Mouse (Mus musculus): Measurements from ENCODE around the gene Gm10563. TPM values are rescaled to one million over a fixed set of nuclear protein-coding genes. Genes with fewer than 3 reads are reported as not detected.

The Gm10563 gene
- polyA plus RNA-seq, 1 experiment from 2014 or later = not detected

DNA sequence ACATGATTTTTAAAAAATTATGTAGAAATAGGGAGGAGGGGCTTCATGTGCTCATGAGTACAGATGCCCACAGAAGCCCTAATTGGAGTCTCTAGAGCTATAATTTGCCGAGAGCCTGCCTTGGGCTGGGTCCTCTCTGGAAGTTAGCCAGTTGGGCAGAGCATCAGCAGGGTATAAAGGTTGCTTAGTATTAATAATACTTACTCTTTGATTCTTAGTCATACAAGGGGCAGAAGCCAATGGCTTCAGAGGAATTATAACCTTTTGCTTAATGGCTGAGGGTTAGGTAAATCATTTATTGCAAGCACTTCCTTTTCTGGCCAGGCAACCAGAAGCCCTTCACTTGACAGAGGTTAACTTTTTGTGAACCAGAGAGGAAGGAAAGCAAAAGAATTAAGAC is 1.7 kb downstream of the Gm10563 start:
- no peak overlapping the region for H3K4me3 ChIP-seq (ENCODE audit: low read depth, low read length)
- H3K9me3 ChIP-seq (replicated peaks; ENCODE audit: control insufficient read depth, low read length) = no peaks in the 10 kb centered on the region
- no peaks in the 10 kb centered on the region for H3K4me1 ChIP-seq (ENCODE audit: control insufficient read depth, insufficient read depth, low read length)
- peaks cover 50% of the 10 kb centered on the region for H3K36me3 ChIP-seq (ENCODE audit: control insufficient read depth, insufficient read depth, low read length)
- WGBS (ENCODE audit: insufficient replicate concordance) = 100% methylated on average over 1 of the region's 1 CpGs
- ATAC-seq (replicated peaks; ENCODE audit: insufficient number of reproducible peaks, low FRiP score, low TSS enrichment) = no peak
- no peak overlapping the region for H3K27ac ChIP-seq (ENCODE audit: low read depth, low read length)
- H3K4me2 ChIP-seq = no peak overlapping the region
- no peaks in the 10 kb centered on the region for H3K27me3 ChIP-seq (ENCODE audit: control insufficient read depth, insufficient read depth, low read length)
- H3K9ac ChIP-seq (ENCODE audit: low read depth, low read length) = no peak overlapping the region

DNA sequence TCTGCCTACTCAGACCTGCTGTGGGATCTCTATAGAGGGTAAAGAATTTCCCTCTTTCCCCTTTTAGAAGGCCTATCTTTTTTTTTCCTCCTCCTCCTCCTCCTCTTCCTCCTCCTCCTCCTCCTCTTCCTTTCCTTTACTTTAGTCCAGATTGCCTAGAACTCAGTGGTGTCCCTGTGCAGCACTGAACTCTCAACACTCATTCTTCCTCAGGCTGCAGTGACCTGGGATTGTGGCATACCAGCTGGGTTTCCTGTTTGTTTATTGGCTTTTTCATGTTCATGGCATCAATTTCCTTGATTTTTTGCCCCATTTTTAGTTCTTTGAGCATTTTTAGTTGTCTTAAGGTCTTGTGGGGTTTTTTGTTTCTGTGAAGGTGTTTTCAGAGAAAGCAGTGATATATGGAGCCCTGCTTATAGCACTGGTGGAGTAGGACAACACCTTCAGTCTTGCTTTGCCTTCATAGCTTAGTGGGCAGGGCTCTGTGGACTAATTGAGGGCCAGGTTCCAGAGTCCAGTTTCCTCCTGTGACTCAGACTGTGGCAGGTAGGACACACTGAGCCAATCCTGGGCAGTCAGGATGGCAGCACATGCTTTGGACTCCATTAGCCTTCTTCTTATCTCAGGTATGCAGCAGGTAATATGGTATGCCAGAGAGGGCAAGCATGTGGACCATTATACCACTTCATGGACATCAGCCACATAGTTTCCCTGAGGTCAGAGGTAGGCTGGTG is 9.3 kb downstream of the Gm10563 start:
- H3K27ac ChIP-seq (ENCODE audit: low read depth, low read length) = no peak overlapping the region
- no peak for ATAC-seq (replicated peaks; ENCODE audit: insufficient number of reproducible peaks, low FRiP score, low TSS enrichment)
- H3K4me3 ChIP-seq (ENCODE audit: low read depth, low read length) = no peak overlapping the region
- no peaks in the 10 kb centered on the region for H3K9me3 ChIP-seq (replicated peaks; ENCODE audit: control insufficient read depth, low read length)
- peaks cover 37% of the 10 kb centered on the region for H3K36me3 ChIP-seq (ENCODE audit: control insufficient read depth, insufficient read depth, low read length)
- no peaks in the 10 kb centered on the region for H3K27me3 ChIP-seq (ENCODE audit: control insufficient read depth, insufficient read depth, low read length)
- H3K4me1 ChIP-seq (ENCODE audit: control insufficient read depth, insufficient read depth, low read length) = no peaks in the 10 kb centered on the region
- H3K4me2 ChIP-seq = no peak overlapping the region
- no peak overlapping the region for H3K9ac ChIP-seq (ENCODE audit: low read depth, low read length)

GRCm38 (mm10) chr4:155630267-155630666 is 14.9 kb downstream of the Gm10563 start:
- WGBS (ENCODE audit: insufficient replicate concordance) = 82% methylated on average over 6 of the region's 6 CpGs
- Histone ChIP-seq H3K27ac (ENCODE audit: low read depth, low read length) (no peak overlapping the region), H3K9me3 (replicated peaks; ENCODE audit: control insufficient read depth, low read length) (no peaks in the 10 kb centered on the region), H3K4me1 (ENCODE audit: control insufficient read depth, insufficient read depth, low read length) (no peaks in the 10 kb centered on the region), H3K4me3 (ENCODE audit: low read depth, low read length) (no peak overlapping the region), H3K27me3 (ENCODE audit: control insufficient read depth, insufficient read depth, low read length) (no peaks in the 10 kb centered on the region), H3K9ac (ENCODE audit: low read depth, low read length) (no peak overlapping the region), H3K36me3 (ENCODE audit: control insufficient read depth, insufficient read depth, low read length) (peaks cover 27% of the 10 kb centered on the region), H3K4me2 (no peak overlapping the region)
- no peak for ATAC-seq (replicated peaks; ENCODE audit: insufficient number of reproducible peaks, low FRiP score, low TSS enrichment)

- WGBS (ENCODE audit: insufficient replicate concordance) = under 1% methylated on average over 84 of the region's 84 CpGs
- H3K4me3 ChIP-seq (ENCODE audit: low read depth, low read length) = peak within 1 kb of the TSS; percentile 91
- 0 out of 2 replicates have a peak, but pooled peaks cover 2% of the 10 kb centered on the region for H3K36me3 ChIP-seq (ENCODE audit: control insufficient read depth, insufficient read depth, low read length)
- H3K9me3 ChIP-seq (replicated peaks; ENCODE audit: control insufficient read depth, low read length) = no peaks in the 10 kb centered on the region
- peaks cover 3% of the 10 kb centered on the region; the same call in 1 of the 2 replicates for H3K4me1 ChIP-seq (ENCODE audit: control insufficient read depth, insufficient read depth, low read length)
- H3K9ac ChIP-seq (ENCODE audit: low read depth, low read length) = peak within 1 kb of the TSS; percentile 84
- H3K27ac ChIP-seq (ENCODE audit: low read depth, low read length) = peak within 1 kb of the TSS; percentile 93
- peak; percentile 98 for ATAC-seq (replicated peaks; ENCODE audit: insufficient number of reproducible peaks, low FRiP score, low TSS enrichment)
- no peaks in the 10 kb centered on the region for H3K27me3 ChIP-seq (ENCODE audit: control insufficient read depth, insufficient read depth, low read length)
- peak within 1 kb of the TSS; percentile 78 for H3K4me2 ChIP-seq
These were observed 20.6 kb downstream of the Gm10563 start, which contains the start of gene Cdk11b for GRCm38 (mm10) chr4:155624338-155625291. TSS of gene Cdk11b (plus strand) at chr4:155624854.

- no peak overlapping the region for H3K4me2 ChIP-seq
- no peaks in the 10 kb centered on the region for H3K9me3 ChIP-seq (replicated peaks; ENCODE audit: control insufficient read depth, low read length)
- ATAC-seq (replicated peaks; ENCODE audit: insufficient number of reproducible peaks, low FRiP score, low TSS enrichment) = no peak
- H3K4me1 ChIP-seq (ENCODE audit: control insufficient read depth, insufficient read depth, low read length) = no peaks in the 10 kb centered on the region
- 86% methylated on average over 5 of the region's 5 CpGs for WGBS (ENCODE audit: insufficient replicate concordance)
- no peak overlapping the region for H3K4me3 ChIP-seq (ENCODE audit: low read depth, low read length)
- H3K9ac ChIP-seq (ENCODE audit: low read depth, low read length) = no peak overlapping the region
- H3K36me3 ChIP-seq (ENCODE audit: control insufficient read depth, insufficient read depth, low read length) = peaks cover 15% of the 10 kb centered on the region
- H3K27me3 ChIP-seq (ENCODE audit: control insufficient read depth, insufficient read depth, low read length) = no peaks in the 10 kb centered on the region
- no peak overlapping the region for H3K27ac ChIP-seq (ENCODE audit: low read depth, low read length)
These were observed 26.9 kb downstream of the Gm10563 start for GRCm38 (mm10) chr4:155618321-155618720.

GRCm38 (mm10) chr4:155613264-155613663 is 31.9 kb downstream of the Gm10563 start:
- H3K36me3 ChIP-seq (ENCODE audit: control insufficient read depth, insufficient read depth, low read length) = peaks cover 31% of the 10 kb centered on the region
- H3K4me3 ChIP-seq (ENCODE audit: low read depth, low read length) = no peak overlapping the region
- no peaks in the 10 kb centered on the region for H3K4me1 ChIP-seq (ENCODE audit: control insufficient read depth, insufficient read depth, low read length)
- no peaks in the 10 kb centered on the region for H3K9me3 ChIP-seq (replicated peaks; ENCODE audit: control insufficient read depth, low read length)
- H3K27ac ChIP-seq (ENCODE audit: low read depth, low read length) = no peak overlapping the region
- WGBS (ENCODE audit: insufficient replicate concordance) = 92% methylated on average over 3 of the region's 3 CpGs
- no peak overlapping the region for H3K4me2 ChIP-seq
- ATAC-seq (replicated peaks; ENCODE audit: insufficient number of reproducible peaks, low FRiP score, low TSS enrichment) = no peak
- no peaks in the 10 kb centered on the region for H3K27me3 ChIP-seq (ENCODE audit: control insufficient read depth, insufficient read depth, low read length)
- no peak overlapping the region for H3K9ac ChIP-seq (ENCODE audit: low read depth, low read length)

DNA sequence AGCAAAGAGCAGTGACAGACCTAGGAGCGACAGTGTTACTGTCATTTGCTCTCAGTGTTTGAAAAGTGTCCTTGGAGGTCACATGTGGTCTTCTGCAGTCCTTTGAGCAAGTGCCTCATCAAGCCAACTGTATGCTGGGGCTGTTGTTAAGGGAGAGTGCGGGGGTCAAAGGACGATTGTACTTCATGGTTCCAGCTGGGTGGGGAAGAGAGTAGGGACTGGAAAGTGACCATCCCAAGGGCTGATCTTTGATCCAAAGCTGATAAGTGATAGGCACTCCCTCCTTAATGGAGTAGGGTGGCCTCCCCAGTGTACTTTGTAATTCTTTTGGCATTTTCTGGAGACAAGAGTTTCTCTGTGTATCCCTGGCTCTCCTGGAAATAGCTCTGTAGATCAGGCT is 33.3 kb downstream of the Gm10563 start:
- peaks cover 31% of the 10 kb centered on the region for H3K36me3 ChIP-seq (ENCODE audit: control insufficient read depth, insufficient read depth, low read length)
- ATAC-seq (replicated peaks; ENCODE audit: insufficient number of reproducible peaks, low FRiP score, low TSS enrichment) = no peak
- H3K27me3 ChIP-seq (ENCODE audit: control insufficient read depth, insufficient read depth, low read length) = no peaks in the 10 kb centered on the region
- no peak overlapping the region for H3K4me3 ChIP-seq (ENCODE audit: low read depth, low read length)
- H3K9me3 ChIP-seq (replicated peaks; ENCODE audit: control insufficient read depth, low read length) = no peaks in the 10 kb centered on the region
- 80% methylated on average over 3 of the region's 3 CpGs for WGBS (ENCODE audit: insufficient replicate concordance)
- H3K4me2 ChIP-seq = no peak overlapping the region
- H3K9ac ChIP-seq (ENCODE audit: low read depth, low read length) = no peak overlapping the region
- no peaks in the 10 kb centered on the region for H3K4me1 ChIP-seq (ENCODE audit: control insufficient read depth, insufficient read depth, low read length)
- H3K27ac ChIP-seq (ENCODE audit: low read depth, low read length) = no peak overlapping the region

DNA sequence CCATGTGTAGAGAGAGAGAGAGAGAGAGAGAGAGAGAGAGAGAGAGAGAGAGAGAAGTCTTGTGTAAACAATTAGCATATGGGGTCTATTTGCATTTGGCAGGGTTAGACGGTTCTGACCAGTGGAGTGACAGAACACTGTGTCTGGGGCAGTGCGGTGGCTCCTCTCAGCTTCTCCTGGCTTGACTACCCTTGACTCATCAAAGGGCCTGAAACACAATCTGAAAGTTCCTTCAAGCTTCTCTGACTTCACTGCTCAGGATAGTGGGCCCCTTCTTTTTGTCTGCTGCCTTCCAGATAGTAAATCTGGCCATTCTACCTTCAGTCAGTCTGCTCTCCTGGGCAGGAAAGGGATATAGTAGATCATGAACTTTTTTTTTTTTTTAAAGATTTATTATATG is 38.4 kb downstream of the Gm10563 start:
- peaks cover 7% of the 10 kb centered on the region for H3K4me1 ChIP-seq (ENCODE audit: control insufficient read depth, insufficient read depth, low read length)
- H3K27me3 ChIP-seq (ENCODE audit: control insufficient read depth, insufficient read depth, low read length) = no peaks in the 10 kb centered on the region
- no peaks in the 10 kb centered on the region for H3K9me3 ChIP-seq (replicated peaks; ENCODE audit: control insufficient read depth, low read length)
- H3K27ac ChIP-seq (ENCODE audit: low read depth, low read length) = no peak overlapping the region
- no peak overlapping the region for H3K4me3 ChIP-seq (ENCODE audit: low read depth, low read length)
- WGBS (ENCODE audit: insufficient replicate concordance) = 92% methylated on average over 2 of the region's 2 CpGs
- no peak overlapping the region for H3K9ac ChIP-seq (ENCODE audit: low read depth, low read length)
- no peak overlapping the region for H3K4me2 ChIP-seq
- ATAC-seq (replicated peaks; ENCODE audit: insufficient number of reproducible peaks, low FRiP score, low TSS enrichment) = no peak
- H3K36me3 ChIP-seq (ENCODE audit: control insufficient read depth, insufficient read depth, low read length) = peaks cover 6% of the 10 kb centered on the region; the same call in 1 of the 2 replicates
